Mouse (Mus musculus): Measurements from ENCODE around the gene Klhl1.
"Not testable (repeated sequence)": the region's sequence is repeated elsewhere in the genome, so short reads cannot be mapped to it uniquely, and the experiment has no call there.

Klhl1 gene

DNA sequence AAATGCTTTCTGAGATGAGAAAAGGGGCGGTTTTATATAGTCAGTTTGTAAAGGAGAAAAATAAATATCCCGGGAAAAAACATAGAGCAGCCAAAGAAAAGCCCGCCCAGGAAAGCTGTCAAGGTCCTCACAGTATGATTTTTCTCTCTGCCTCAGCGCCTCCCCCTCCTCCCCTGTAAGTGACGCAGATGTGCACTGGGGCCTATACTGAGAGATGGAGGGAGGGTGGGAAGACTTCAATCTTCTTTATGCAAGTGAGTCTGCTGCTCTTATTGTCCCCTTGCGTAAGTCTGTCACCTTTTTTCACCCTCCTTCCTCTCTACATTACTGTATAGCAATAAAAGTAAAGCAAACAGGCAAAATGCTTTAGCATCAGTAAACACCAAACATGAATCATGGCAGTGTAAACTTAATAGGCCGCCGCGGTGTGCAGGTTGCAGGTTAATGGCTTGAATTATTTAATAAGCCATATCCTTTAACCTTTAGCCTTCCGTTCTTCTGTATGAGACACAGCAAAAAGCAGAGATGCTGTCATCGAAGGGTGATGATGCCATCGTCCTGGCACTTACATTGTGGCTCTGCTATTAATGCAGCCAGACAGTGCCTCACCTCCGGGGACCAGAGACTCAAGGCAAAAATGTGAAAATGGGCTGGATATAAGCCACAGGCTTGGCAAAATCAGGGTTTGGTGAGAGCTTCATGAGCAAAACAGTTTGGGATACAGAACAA, at the start of gene Klhl1:
Gene Klhl1 (minus strand): TSS at position 149 of the 729 bp plus-strand sequence.
- DNase-seq (ENCODE audit: low spot score) = no peak

- no peak for DNase-seq (ENCODE audit: low spot score)
Measured at GRCm38 (mm10) chr14:96553668-96554067, 34.8 kb upstream of the Klhl1 start.

DNA sequence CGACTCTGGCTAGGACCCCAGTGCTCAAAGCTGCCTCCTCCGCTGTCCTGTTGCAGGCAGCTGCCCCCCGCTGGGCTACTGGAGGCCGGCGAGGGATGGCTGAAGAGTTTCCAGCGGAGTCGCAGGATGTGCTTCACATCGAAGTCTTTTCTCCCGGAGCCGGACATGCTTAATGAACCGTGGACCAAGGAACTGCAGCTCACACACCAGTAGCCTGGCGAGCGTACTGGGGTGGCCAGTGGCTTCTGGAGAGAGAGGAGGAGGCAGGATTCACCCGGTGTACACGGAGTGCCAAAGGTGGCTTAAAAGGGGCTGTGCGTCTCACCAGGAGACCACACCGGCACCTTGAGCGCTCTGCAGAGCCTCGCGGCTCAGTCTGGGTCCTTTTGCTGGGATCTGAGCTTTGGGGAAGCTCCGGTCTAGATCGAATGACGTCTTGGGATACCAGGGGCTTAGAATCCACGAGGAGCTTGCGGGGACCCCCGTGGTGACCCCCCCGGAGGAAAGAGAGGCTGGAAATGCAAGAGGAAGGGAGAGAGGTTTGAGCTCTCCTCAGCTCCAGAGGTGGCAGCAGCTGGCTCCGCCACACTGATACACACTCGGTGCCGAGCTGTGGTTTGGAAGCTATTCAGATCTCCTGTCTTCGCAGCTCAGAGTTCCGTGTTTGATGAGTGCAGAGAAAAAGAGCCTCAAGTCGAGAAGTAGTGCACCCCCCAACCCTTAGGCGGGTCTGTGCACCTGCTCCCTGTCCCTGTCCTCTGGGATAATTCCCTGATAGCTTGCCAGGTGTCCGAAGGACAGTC, 550 bp downstream of the Klhl1 start:
- DNase-seq (ENCODE audit: low spot score) = no peak

DNA sequence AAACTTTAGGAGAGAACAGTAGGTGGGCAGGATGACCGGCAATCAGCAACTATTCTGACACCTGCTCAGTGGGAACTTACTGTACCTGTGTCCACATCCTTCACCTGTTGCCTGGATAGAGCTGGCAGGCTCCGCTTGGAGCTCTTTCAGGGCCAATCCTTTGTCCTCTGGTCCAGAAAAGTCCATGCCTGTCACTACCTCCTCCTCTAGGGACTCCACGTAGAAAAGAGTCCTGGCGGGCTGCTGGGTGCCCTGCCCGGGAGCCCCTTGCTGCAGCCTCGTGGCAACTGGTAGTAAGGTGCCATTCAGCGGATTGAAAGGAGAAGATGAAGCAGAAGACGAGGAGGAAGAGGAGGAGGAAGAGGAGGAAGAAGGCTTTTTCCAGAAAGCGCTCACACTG, 1.2 kb downstream of the Klhl1 start:
- no peak for DNase-seq (ENCODE audit: low spot score)

DNA sequence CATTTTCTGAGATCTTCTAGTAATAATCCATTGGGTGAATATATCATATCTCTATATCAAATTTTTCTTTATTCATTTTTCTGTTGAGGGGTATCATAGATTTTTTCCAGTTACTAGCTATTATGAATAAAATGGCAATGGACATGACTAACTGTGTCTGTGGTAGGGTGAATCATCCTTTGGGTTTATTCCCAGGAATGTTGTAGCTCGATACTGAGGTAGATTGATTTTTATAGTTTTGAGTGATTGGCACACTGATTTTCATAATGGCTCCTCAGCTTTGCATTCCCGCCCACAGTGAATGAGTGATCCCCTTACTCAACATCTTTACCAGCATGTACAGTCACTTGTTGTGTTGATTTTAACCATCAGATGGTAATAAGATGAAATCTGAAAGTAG, 19.0 kb downstream of the Klhl1 start:
- no peak for DNase-seq (ENCODE audit: low spot score)

- DNase-seq (ENCODE audit: low spot score) = no peak
Measured at GRCm38 (mm10) chr14:96471812-96472211, 47.1 kb downstream of the Klhl1 start.

DNA sequence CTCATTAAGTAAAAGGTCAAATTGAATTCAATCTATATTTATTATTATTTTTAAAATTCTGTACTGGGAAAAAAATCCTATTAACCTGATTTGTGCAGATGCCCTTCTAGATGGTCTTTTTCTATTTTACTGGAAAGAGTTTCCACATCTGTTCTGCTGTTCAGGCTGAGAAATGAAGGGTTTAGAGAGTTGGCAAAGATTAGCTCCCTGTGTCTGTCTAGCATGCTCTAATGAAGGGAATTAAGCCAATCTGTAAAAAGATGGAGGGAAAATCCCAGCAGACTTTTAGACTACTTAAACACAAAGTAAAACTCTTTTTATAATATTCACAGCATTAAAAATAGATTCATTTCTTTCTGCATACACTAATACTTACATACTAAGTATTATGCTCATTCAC, 47.6 kb downstream of the Klhl1 start:
- DNase-seq (ENCODE audit: low spot score) = no peak

- no peak for DNase-seq (ENCODE audit: low spot score)
Measured at GRCm38 (mm10) chr14:96461756-96462155, 57.1 kb downstream of the Klhl1 start.

- no peak for DNase-seq (ENCODE audit: low spot score)
Measured at GRCm38 (mm10) chr14:96392032-96392737, 126.7 kb downstream of the Klhl1 start.

DNA sequence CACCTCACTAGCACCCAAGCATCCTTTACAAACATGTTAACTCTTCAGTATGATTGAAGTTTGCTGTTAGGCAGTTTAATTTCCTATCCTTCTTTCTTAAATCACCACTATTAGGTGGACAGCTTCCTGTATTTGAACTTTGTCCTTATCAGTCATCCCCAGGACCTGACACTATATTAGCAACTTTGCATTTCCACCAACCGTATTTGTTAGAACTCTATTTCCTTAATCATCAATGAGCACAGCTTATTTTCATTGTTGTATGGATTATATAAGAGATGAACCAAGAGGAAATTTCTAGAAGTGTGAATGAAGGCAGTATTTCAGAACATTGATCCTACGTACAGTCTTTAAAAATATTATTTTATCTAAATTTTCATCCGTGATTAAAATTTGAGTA, 156.2 kb downstream of the Klhl1 start:
- no peak for DNase-seq (ENCODE audit: low spot score)

GRCm38 (mm10) chr14:96348220-96348619, 170.7 kb downstream of the Klhl1 start:
- DNase-seq (ENCODE audit: low spot score) = no peak

DNA sequence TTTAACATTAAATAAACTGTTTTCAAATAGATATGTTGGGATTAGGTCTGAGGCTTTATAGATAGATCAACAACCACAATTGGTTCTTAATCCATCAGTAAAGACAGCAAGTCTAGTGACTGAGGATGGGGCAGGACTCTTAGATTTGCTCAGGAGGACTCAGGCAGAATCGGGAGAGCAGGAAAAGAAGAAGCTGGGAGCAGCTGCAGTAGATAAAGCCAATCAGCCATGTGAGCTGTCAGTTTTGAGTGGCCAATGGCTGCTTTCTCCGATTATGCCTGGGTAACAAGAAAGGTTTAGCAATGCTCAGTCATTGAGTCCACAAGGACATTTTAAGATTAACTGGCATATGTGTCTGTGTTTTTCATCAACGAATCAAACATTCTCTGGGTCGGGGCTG, 187.8 kb downstream of the Klhl1 start:
- no peak for DNase-seq (ENCODE audit: low spot score)

- DNase-seq (ENCODE audit: low spot score) = no peak
Measured at GRCm38 (mm10) chr14:96217805-96218441, 301.0 kb downstream of the Klhl1 start.

DNA sequence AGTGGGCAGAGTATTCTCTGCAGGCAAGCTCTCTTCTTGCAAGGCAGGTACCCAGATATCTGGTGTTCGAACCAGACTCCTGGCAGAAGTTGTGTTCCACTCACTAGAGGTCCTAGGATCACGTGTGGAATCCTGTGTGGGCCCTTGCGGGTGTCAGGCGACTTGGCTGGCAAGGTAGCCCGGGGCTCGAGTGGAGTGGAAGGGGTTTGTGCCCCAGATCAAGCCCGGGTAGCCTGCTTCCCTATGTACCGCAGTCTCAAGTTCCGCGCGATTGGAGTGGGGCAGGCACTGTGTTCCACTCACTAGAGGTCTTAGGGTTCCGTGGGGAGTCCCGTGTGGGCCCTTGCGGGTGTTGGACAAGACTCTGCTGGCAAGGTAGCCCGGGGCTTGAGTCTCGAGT, 324.1 kb downstream of the Klhl1 start:
- DNase-seq (ENCODE audit: low spot score) = not testable (repeated sequence)

GRCm38 (mm10) chr14:96174546-96174945, 344.4 kb downstream of the Klhl1 start:
- DNase-seq (ENCODE audit: low spot score) = no peak

DNA sequence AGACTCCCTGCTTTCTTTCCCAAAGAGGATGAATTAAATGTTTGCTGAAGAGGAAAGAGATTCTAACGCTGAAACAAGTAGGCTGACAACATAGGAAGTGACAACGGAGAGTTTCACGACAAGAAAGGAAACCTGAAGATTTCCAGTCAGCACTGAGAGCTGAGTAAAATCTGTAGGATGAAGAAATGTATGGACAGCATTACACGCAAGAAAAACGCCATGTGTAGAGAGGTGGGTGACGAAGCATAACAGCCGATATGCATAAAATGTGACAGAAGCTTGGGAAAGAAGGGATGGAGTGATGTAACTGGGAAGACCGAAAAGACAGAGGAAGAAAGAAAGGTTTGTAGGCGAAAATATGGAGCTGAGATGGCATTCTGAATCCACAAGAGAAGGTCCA, 375.8 kb downstream of the Klhl1 start:
- DNase-seq (ENCODE audit: low spot score) = no peak

DNA sequence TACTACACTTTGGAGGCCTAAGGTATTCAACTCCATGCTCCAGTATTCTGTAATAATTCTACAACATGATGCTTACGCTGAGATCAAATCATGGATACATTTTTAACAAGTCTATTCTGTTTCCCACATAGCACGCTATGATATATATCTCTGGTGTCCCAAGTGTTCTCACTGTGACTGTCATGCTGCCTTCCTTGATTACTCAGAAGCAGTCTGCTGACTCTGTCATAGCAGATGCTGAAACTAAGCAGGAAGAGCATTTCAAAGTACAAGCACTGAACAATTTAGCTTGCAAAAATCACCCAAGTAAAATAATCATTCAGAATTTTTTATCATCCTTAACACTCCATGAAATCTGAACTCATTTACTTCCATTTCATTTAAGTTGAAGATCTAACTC, 378.7 kb downstream of the Klhl1 start:
- DNase-seq (ENCODE audit: low spot score) = no peak

DNA sequence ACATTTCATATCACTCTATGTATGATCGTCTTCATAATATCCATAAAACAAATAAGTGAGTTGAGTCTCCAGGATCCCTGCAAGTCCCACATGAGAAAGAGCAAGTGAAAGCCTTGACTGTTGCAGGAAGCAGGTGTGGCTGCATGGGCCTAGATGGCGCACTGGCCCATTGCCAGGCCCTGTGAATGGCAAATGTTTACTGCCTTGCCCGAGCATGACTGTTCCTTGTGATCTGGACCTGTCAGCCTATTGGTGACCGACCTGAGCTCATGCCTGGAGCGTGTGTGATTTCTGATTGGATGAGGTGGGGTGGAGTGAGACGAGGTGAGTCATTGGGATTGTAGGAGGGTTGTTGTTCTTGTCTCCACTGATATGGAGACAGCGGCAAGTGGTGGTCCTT, 411.5 kb downstream of the Klhl1 start:
- no peak for DNase-seq (ENCODE audit: low spot score)

GRCm38 (mm10) chr14:96081681-96082207, 437.2 kb downstream of the Klhl1 start:
- DNase-seq (ENCODE audit: low spot score) = no peak

- no peak for DNase-seq (ENCODE audit: low spot score)
Measured at GRCm38 (mm10) chr14:96065884-96066283, 453.0 kb downstream of the Klhl1 start.
